Mouse (Mus musculus) granulocyte monocyte progenitor cell, adult 5-6 weeks (primary cell): ENCODE data around the gene Smoc1. TPM values are rescaled to one million over a fixed set of nuclear protein-coding genes. Genes with fewer than 3 reads are reported as not detected.
A peak's percentile ranks its signal among the peaks of the same experiment; 100 is the strongest.

Experiments used
- ATAC-seq: replicated peaks from 2 replicates; pipeline ENCODE4 v1.8.0; 2016; ENCODE audit warnings: mild to moderate bottlenecking, moderate TSS enrichment, inconsistent platforms; ENCODE audit not compliant: poor library complexity, severe bottlenecking
- total RNA-seq, 2 experiments: library from RNA; stranded (forward) in 1 of 2; stranded (reverse) in 1 of 2; fragments of 200-712, 200-1000 nt in 1 of 2; fragments of >200 nt in 1 of 2; fragmentation: Nextera tagmentation in 1 of 2; gene quantifications; 2 replicates each; pipeline ENCODE4 v1.2.3; 2014 to 2017

Smoc1 gene
- 0.64 TPM in 1 of 2 replicates, not detected in the other for total RNA-seq (2014; fragmentation: Nextera tagmentation)
- total RNA-seq (2017): 0.31 and 1.2 TPM in 2 replicates

DNA sequence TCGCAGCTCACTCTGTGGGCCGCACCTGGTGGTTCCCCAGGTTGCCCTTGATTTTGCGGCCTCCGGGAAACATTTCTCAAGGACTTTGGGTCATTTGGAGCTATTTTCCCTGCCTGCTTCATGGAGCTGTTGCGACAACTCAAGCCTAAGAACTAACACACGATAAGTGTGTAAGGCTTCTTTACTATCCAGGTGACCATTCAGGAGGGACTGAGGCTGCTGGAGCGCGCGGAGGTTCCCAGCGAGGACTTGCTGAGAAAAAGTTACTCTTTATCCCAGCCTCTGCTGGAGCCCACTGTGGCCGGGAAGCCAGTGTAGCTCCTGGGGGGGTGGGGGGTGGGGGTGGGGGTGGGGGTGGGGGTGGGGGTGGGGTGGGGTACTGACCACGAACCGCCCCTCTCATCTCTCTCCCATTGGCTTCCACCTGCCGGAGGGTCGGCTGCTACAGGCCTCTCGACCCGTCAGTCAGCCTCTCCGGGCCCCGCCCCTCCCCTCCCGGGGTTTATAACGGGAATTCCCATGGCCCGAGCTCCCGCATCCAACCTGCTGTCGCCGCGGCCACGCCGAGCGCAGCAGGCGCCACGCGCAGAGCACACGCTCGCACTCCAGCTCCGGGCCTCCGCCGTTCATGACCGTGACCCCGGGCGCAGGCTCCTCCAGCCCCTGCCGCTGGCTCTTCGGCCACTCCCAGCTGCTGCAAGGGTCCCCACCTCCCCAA is at the start of gene Smoc1:
Gene Smoc1 (plus strand): TSS at position 532 of the 718 bp plus-strand sequence.
- peak; percentile 28 for ATAC-seq

DNA sequence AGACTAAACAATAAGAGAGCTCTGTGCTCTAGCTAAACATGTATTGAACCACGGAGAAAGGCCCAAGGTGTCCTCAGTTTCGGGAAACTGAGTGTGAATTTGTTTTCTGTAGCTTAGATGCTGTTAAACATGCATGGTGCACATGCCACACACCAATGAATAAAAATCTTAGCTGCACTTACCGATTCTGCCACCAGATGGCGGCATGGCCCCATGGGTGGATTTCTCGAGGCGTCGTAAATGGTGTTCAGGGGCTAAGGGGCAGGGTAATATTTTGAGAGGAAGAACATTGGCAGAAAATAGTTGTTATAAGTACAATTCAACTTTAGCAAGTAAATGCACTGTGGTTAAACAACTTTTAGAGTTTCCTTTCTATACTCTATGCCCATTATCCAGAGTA is 44.3 kb upstream of the Smoc1 start:
- ATAC-seq: peak; percentile 66

DNA sequence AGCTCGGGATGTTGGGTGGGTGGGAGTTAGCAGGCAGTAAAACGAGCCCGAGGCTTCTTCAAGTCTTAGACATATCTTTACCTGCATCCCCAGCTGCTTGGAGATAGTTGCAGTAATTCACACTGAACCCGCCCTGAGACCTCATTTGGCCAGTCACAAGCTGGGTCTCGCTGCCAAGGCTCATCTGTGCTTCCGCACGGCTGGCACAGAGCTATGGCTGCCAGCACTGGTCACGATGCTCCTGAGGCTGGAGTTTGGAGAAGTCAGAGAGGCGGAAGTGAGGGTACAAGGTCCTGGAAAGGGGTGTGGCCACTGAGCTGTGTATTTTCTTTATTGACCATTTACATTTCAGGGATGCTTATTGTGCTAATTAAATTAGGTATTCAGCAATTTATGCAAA is 42.9 kb upstream of the Smoc1 start:
- ATAC-seq: peak; percentile 52; the same call in 1 of the 2 replicates

DNA sequence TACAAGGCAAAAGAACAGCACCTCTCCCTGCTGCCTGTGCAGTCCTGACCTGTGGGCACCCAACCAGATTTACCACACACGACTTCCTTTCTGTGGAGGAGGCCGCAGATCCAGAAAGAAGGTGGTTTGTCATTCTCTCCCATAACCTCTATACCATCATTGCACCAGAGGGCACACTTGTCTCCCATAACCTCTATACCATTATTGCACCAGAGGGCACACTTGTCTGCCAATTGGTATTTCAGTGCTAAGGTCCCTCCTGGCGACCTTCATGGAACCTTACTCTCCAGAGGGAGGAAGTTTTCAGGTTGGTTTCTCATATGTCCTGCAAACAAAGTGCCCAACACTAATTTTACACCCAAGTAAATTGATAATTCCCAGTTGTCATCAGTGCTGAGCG is 40.0 kb upstream of the Smoc1 start:
- ATAC-seq: no peak; the same call in 1 of the 2 replicates

DNA sequence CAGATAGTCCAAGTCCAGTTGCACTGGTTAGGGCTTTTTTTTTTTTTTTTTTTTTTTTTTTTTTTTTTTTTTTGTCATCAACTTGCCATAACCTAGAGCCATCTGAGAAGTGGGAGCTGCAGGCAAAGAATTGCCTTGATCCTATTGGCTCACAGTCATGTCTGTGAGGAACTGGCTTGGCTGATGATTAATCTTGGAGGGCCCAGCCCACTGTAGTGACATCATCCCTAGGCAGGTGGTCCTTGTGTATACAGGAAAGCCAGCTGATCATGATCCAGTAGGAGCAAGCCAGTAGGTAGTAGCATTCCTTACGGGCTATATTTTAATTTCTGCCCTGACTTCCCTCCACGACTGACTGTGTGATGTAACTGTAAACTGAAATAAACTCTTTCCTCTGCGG is 38.3 kb upstream of the Smoc1 start:
- no peak for ATAC-seq

DNA sequence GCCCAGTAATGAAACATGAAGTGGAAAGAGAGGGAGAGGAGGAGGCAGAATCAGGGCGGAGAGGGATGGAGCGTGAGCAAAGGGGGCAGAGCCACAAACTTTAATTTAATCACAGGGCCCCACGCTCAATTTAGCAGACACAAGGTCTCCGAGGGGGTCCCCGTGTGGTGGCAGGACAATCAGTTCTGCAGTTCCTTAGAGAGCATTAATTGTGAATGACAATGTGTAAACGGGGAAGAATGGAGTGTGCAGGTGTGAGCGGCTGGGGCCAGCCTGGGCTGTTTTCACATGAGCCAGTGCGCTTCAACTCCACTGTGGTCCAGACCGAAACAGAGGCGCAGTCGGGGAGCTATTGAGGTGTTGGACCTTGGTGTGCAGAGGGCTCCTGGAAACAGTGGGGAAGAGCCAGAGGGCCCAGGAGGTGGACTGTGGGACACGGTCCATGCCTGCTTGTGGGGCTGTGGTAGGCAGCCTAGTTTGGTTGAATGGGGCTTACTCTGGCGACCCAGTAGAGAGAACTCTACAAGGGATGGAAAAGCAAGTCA is 35.6 kb upstream of the Smoc1 start:
- ATAC-seq: no peak

DNA sequence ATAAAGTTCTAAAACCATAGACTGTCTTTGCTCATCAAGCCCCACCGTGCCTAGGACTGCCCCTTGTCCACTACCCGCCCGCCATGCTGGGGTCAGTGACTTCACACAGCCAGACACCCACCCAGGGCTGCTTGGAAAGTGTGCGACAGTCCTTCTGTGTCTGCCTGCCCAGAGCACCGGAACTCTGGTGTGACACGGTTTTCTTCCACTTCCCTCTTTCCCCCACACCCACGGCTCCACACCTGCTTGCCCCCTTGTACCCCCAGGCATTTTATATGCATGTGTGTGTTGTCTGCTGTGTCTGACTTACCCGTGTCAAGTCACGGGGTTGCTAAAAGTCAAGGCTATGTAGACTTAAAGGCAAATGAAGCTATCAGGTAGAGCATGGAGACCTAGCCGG is 34.8 kb upstream of the Smoc1 start:
- ATAC-seq: peak; percentile 34

DNA sequence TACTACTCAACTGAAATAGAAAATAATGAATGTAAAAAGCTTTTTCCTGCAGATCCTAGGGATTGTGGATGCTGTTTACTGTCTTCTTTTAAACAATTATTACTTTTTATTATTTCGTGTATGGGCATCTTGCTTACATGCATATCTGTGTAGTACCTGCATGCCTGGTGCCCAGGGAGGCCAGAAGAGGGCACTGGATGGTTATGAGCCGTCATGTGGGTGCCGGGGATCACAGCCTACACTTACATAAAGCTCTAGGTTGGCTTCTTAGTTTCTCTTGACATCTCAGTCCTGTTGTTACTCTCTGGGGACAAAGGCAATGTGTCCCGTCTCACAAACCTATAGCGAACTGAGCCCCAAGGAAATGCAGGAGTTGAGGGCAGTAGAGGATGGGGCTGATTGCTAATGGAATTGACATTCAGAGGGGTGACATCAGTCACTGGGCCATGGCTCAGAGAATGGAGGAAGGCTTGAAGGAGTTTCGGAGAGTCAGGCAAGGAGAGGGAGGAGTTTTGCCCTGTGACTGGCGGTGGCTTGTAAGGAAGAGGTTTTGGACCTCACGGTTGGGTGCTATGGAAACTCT is 34.0 kb upstream of the Smoc1 start:
- ATAC-seq: no peak

DNA sequence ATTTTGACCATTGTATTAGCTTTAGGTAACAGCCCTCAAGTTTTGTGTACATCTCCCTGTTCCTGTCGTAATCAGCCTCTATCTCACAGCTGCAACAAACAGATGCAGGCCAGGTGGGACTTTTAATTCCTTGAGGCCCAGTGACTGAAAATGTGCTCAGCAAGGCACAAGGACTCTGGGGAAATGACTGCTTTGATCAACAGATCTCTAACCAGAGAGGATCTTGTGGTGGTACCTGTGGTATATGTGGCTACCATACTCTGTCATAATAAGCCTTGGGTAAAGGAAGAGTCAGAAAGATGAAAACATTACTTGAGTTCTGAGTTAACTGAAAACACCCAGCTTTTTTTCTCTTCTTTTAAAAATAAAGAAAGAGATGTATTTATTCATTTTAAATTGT is 32.8 kb upstream of the Smoc1 start:
- peak; percentile 28 for ATAC-seq

DNA sequence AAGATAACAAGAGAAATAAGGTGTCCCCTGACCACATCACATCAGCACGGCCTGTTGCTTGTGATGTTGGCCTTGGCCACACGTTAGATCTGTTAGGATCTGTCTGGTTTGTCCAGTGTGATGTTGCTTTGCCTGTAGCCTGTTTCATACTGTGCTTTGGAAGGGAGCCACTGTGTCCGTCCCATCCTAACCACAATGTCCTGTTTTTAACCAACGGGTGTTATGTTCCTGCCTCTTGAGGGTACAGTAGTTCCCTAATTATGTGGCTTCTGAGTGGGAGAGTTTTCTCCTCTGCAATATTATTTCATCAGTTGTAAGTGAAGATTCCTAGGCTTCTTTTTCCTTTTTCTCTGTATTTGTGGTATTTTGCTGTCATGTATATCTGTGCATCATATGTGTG is 31.3 kb upstream of the Smoc1 start:
- ATAC-seq: peak; percentile 84

DNA sequence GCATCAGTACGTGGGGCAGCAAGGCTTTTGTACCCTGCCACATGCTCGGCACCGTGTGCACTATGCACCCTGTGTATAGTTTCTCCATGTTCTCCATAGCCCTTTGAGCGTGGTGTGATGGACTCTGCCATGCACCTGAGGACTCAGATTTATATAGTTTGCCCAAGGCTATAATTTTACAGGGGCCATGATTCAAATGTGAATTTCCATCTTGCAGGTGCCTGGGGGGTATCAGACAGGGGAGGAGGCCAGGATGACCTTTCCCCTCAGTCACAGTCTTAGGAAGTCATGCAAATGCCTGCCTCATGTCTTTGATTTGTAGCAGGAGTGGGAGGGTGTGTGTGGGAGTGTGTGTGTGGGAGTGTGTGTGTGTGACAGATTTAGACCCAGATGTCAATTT is 29.0 kb upstream of the Smoc1 start:
- no peak for ATAC-seq

DNA sequence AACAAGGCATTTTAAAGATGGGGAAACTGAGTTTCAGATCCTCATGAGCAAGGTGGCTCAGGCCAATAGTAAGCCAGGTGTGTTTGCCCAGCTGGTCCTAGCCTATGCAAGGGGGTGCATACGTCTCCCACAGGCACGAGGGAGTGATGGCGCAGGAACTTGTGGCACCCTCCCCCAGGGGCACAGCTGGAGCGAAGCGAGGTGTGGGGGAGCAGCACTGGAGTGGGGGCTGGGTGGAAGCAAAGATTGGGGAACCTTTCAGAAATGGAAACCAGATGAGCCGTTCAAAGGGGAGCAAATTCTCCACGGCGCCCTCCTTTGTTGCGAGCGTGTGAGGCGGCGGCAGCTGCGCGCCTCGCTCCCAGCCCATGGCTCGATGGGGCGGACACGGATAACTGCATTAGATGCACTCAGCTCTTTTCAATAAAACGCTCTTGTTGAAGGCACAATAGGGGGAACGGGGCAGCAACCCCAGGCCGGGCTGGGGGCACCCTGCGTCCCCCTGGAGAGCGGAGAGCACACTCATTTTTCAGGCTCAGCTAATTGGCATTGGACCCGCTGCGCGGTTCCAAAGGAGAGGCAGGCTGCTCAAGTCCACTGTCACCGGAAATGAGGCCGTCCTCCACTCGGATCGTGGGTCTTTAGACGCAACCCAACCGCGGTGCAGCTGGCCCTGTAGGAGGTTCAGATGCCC is 27.9 kb upstream of the Smoc1 start:
- ATAC-seq: peak; percentile 44

DNA sequence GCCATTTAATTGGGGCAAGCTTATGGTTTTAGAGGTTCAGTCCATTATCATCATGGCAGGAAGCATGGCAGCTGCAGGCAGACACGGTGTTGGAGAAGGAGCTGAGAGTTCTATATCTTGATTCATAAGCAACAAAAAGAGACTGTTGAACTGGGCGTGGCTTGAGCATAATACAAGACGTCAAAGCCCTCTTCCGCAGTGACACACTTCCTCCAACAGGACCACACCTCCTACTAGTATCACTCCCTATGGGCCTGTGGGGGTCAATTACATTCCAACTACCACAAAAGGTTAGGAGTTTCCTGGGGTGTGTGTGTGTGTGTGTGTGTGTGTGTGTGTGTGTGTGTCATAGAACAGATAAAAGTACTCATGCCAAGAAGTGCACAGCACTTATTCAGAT is 25.7 kb upstream of the Smoc1 start:
- peak; percentile 20; the same call in 1 of the 2 replicates for ATAC-seq

DNA sequence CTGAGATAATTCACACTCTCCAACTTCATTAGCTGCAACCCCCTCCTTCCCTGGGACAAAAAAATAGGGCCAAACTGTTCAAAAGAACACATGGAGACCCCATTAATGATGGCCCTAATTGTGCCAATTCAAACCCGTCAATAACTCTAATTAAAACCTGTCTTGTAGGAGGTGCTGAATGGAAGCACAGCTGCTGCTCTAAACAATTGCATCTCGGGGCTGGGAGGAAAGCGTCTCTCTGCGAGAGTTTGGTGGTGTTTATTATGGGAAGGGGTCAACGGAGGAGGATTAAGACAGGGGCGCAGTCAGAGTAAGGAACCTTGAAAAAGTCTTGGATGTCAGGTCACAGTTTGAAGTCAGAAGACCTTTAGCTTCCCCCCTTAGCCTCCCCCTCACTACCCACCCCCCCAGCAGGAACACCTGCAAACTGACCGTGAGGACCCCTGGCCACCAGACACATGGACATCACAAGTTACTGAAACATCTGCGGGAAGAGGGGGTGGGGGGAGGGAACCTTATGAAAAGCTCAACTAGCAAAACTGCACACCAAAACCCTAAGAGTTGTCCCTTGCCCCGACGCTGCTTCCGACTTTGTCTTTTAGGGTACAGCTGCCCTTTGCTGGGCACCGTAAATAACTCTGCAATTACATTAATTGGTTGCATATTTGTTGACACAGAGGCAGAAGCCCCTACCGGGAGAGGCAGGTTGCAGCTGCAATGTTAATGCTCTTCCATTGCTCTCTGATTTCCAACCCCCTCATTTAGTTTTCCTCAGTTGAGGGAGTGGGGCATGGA is 23.6 kb upstream of the Smoc1 start:
- ATAC-seq: no peak

DNA sequence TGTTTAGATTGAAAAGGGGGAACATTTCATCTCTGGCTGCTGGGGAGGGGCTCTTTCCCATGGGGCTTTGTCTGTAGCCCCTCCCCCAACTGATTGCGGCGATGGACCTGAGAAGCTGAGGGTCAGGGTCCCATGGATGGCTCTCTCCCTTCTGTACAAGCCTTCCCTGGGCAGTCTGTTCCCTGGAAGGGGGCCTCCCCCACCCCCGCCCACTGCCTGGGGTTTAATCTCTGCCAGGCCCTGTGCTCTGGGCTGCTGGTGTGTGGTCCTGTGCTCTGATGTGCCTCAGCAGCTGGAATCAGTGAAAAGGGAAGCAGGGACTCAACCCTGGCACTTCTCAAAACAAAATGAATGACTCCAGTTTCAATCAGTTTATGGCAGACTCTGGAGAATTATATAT is 16.8 kb upstream of the Smoc1 start:
- ATAC-seq: no peak

DNA sequence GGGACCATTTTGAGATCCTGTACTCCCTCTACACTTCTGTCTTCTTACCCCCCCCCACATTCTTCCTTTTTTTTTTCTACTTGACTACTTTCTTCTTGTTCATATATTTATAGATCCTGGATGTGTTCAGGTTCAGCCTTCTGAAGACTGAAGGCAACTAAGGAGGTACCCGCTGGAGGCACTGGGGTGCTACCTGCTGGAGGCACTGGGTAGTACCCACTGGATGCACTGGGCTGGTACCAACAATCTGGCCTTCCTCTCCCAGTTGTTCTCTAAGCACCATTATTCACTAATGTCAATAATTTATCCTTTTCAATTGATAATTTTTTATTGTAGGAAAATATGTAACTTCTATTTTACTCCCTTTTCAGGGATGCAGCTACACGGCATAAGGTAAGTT is 14.6 kb upstream of the Smoc1 start:
- ATAC-seq: no peak

DNA sequence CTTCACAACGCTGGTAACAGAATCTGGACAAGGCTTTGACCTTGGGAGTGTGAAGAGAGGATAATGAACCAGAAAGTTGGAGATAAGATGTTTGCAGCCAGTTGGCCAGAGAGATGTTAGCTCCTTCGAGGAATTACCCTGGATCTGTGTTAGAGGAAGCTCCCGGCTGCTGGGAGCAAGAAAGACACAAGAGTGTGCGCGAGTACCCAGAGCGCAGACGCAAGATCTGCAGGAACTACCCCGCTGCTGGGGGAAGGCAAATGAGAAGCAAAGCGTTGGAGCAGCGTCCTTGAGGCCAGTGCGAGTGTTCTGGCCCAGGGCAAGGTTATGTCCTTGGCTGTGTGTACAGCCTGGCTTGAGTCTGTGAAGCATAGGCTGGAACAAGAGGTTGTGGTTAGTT is 13.1 kb upstream of the Smoc1 start:
- no peak for ATAC-seq

DNA sequence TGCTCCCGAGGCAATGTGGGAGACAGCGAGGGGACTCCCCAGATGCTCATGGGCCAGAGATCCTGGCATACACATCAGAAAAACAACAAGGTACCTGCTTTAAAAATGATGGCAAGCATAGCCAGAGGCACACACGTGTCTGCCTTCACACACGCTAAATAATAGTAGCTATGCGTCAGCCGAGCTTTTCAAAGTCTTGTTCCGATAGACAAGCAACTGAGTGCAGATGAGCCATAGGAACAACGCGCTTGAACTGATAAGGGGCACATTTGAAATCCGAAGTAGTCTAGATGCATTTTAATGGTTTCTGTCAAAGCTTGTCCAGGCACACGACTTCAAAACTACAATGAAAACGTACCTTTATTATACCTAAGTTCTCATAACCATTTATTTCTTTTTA is 9.0 kb upstream of the Smoc1 start:
- ATAC-seq: no peak

DNA sequence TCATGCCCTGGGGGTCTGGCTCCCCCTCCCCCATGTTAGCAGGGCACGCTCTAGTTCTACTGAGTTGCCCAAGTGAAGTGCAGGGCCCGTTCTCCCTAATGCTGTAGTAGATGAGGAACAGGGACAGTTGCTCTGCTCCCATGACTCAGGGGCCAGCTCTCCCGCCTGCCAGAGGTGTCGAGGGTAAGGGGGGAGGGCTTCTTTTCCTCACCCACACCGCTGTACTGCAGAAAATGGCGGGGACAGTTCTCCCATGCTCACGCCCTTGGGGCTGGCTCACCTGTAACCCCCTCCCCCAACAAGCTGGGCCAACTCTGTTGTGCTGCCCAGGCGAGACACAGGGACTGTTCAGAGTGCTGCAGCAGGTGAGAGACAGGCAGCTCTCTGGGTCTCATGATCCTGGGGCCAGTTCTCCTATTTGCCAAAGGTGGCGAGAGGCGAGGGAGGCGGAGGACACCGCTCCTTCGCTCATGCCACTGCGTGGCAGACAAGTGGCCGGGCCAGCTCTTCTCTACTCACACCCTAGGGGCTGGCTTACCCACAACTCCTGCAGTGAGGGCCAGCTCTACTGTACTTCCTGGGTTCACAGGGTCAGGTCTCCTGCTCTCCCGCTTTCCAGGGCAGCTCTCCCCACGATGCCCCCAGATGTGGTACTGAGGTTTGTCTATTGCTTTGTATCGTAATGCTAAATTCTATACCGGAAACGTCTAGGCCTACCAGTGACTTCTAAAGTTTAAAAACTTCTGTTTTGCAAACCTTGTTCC is 7.9 kb upstream of the Smoc1 start:
- ATAC-seq: 0 out of 2 replicates have a peak, but pooled peaks have one; percentile 27
